Mouse (Mus musculus): ENCODE data around the gene Tfip11.

Tfip11 gene

DNA sequence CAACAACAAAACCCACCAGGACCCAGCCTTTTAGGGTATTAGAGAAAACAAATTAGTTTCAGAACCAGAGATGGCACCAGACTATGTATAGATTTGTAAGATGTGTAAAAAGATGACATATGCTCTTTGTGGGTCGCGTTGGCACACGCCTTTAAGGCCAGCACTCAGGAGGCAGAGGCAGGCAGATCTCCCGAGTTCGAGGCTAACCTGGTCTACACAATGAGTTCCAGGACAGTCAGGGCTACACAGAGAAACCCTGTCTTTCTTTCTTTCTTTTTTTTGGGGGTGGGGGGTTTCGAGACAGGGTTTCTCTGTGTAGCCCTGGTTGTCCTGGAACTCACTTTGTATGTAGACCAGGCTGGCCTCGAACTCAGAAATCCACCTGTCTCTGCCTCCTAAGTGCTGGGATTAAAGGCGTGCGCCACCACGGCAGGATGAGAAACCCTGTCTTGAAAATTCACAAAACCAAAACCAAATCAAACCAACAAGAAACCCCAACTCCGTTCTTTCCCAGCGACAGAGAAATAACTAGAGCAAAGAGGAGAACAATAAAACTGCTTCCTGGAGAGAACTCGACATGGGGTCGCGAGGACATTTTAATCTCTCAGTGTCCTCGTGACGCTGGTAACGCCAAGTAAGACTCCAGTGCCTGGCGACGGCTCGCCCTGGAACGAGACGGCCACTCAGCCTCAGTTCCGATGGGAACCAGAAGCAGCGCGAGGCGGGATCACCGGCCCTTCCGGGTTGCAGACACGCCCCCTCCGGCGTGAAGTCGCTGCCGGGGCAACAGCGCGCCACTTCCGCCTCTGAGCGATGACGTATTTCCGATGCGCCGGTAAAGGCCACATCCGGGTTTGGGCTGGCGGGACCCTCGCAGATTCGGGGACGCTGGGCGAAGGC lies at the start of gene Tfip11:
Gene Tfip11 (plus strand): TSS at position 813 of the 900 bp plus-strand sequence.
- DNase-seq = peak; percentile 94 to 96

DNA sequence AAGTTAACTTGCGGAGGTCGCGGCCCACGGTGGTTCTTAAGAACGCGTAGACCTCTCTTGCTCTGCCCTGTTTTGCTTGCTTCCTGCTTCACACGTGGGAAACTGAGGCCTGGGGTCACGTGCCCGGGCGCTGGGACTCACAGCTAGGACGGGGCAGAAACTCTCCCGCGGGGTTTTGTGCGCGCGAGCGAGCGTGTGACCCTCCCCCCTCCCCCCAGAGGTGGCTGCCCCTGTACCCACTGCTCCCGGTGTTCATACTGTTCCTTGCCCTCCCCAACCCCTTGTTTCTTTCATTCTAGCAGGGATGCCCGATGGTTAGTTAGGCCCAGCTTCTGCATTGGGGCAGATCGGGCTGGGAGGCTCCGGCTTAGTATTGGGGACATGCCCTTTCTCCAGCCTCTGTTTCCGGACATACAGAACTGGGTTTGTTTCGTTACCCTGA lies 49.2 kb upstream of the Tfip11 start:
- peak; percentile 49 to 59 for DNase-seq

DNA sequence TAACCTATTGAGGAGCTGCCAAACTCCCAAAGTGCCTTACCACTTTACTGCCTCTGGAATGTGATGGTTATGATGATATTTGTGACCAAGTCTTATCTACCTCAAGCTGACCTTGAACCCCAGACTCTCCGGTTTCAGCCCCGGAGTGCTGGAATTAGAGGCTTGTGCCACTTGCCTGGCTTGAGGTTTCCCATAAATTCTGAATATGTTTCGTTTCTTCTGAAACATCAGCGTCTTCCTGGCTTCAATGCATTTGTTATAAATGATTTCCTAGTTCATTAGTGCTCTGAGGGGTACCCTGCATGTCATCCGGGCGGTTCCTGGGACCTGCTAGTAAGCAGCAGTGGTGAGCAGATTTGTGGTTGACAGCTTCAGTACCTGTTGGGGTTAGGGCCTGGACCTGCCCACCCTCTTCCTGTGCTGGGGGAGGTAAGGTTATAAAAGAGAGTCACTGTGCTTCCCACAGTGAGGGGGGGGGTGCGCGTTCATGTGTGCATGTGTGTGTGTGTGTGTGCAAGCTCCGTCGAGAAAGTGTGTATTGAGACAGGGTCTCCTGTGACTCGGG lies 48.2 kb upstream of the Tfip11 start:
- no peak for DNase-seq

DNA sequence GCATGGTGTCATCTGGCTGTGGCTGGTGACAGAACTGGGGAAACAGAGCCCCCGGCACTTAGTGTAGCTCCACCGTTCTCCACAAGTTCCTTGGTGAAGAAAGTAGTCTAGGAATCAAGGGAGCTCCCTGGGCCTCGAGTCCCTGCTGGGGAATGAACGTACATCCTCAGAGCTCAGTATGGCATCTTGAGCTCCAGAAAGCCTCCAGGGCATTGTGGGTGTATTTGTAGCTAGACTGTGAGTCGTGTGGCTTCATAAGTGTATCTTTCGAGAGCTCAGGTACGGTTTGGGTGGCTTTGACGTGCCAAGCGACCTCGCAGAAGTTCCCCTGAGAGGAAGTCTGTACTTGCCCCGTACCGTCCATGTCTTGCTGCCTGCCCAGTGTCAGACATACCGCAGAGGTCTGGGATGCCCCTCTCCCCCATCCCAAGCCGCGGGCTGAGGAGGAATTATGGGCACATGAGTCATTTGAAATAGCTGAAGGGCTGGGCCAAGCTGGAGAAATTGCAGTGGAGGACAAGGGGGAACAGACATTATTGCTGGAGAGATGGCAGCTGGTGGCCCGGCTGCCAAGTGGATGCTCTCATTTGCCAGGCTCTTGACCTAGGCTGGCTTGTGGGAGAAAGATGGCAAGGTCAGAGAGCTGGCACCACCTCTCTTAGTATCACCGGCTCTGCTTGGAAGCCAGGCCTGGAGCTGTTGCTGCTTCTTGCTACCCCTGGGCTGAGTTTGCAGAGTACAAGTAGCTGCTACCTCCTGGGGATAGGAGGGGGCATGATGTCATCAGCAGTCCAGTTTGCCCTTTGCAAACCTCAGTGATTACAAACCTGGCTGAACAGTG lies 46.8 kb upstream of the Tfip11 start:
- DNase-seq = no peak

DNA sequence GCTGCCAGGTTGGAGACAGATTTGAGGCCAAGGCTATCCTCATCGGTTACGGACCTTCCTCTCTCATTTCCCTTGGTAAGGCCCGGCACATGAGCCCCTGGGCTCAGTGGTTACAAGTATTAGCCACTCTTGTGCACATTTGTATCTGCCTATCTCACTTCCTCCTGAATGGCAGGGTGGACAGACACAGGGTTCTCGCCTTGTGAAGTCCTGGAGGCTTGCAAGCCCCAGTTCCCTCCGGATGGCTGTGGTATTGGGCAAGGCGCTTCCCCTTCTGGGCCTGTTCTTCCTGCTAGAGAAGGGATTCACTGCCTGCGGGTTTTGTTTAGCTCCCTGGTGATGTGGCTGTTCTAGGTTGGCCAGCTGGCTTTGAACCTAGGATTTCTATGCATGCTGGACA lies 46.0 kb upstream of the Tfip11 start:
- no peak for DNase-seq

DNA sequence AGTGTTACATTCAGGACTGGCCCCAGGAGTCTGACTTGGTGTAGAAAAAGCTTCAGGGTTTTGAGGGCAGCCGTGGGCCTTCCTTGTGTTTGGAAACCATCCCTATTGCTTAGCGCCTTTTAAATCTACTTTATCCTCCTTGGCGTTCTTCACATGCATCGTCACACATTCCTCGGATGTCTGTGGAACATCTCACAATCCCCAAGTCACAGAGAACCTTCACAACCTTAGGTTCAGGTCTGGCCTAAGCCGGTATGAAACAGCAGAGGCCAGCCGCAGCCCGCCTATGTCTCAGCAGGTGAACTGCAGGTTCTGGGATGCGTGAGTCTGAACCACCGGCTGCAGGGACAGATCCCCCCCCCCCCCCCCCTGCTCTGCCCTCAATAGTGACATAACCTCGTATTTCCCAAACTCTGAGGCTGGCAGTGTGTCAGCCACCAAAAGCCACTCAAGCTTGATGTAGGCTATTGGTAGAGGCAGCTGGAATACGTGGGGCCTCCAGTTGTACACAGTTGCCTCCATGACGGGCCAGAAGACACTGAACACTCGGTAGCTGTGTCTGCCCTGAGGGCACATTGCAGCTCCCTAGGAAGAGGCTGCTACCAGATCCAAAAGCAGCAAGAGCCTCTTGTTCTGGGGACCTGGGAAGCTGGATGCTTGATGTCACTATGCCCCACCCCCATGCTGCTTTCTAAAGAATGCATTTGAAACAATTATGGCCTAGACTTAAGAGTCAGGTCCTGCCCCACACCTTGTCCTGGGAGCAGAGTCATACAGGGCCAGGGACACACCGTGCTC lies 45.1 kb upstream of the Tfip11 start:
- no peak for DNase-seq

DNA sequence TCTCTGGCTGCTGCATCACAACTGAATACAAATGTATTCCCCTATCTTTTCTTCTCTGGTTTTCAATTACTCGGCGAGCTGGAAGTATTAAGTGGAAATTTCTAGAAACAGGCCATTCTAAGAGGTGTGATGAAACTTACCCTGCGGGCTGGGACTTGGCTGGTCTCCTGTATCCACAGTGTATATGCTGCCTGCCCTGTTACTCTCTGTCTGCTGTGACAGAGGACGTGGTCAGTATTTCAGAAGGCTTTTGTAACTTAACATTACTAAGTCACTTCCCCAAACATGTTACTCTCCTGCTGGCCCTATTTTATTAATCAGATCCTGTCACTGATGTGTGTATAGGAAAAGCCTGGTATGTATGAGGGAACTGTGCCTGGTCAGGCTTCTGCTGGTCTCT lies 44.5 kb upstream of the Tfip11 start:
- no peak for DNase-seq

DNA sequence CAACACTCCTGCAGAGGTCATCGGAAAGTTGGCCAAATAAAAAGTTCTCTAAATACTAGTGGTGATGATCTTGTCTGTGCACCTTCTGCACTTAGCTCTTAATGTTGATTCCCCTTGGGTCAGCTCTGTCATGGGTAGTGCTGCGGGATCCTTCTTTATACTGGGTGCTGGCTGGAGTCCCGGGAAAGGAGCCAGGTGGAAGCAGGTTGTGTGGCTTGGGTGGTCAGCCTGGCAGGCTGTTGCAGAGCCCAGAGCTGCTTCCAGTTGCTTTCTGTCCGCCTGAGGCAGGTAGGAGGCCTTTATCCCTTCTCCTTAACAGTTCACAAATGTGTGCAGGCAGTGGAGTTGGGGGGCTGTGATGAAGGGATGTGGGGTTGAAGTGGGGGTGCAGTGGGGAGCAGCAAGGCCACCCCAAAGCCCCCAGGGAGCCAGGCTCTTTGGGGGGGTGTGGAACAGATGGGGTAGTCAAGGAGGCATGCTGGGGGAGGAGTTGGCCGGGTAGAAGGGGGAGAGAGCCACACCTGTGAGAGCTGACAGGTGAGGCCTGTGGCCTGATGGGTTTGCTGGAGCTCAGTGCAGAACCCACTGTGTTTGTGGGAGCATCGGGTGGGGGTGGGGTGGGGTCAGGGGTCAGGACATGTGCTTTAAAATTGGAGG lies 43.9 kb upstream of the Tfip11 start:
- no peak for DNase-seq

DNA sequence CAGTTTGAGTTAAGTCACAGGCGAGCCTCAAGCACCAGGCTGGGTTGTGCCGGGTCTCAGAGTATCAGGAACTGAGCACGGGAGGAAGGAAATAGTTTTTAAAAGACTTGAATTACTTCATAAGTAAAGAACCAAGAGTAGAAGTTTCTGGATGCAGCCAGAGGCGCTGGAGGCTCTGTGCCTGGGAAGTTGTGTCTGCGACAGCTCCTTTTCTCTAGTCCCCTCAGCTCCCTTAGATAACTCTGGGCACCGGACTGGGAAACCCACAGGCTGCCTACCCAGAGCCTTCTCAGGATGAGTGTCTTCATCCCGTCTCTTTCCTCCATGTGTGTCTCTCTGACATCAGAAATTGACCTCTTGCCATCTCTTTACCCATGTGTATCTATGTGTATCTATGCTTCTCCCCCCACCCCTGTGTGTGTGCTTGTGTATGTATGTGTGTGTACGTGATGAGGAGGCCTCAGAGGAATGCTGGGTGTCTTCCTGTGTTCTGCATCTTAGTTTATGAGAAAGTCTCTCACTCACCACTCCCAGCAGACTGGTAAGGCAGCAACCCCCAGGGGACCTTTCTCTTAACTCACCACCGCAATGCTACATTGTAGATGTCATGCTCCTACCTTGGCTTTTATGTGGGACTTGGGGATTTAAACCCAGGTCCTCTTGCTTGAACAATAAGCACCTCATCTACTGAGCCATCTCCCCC lies 43.2 kb upstream of the Tfip11 start:
- peak; percentile 54 to 63 for DNase-seq

DNA sequence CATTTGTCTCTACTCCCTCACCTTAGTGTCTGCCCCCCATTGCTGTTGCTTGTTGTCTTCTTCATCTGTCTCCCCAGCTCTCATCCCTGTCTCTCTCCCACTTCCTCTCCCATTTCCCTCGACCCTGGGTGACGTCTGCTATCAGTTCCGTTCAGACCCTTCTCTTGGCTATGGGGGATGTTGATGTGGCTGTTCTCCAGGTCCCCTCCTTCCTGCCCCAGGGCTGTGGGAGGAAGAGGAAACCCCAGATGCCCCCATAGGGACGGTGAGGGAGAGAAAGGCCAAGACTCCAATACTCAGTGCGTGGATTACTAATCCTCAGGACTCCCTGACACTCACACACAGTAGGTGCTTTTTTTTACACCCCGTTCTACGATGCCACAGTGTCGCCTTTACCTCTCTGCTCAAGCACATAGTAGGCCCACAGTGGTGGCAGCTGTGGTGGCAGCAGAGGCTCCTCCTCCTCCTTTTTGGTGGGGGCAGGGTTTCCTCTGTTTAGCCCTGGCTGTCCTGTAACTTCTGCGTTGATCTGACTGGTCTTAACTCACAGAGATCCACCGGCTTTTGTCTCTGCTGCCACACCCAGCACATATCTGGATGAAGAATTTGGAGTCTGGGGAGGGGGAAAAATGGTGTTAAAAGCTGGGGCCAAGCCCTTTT lies 42.5 kb upstream of the Tfip11 start:
- DNase-seq = no peak

DNA sequence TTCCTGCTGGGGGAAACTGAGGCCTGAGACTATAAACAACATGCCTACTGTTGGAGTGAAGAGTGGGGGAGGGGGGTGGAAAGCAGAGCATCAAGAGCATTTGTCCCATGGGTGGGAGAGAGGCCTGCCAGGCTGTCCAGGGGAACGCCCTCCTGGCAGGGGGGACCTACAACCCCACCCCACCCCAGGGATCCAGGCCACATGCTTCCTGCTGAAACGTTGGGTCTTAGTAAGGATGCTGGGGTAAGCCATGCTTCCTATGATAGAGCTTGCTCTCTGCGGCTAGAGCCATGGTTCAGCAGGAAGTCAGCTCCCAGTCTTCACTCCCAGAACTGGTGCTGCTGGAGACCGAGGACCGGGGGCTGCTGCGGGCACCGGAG lies 42.0 kb upstream of the Tfip11 start:
- DNase-seq = no peak

DNA sequence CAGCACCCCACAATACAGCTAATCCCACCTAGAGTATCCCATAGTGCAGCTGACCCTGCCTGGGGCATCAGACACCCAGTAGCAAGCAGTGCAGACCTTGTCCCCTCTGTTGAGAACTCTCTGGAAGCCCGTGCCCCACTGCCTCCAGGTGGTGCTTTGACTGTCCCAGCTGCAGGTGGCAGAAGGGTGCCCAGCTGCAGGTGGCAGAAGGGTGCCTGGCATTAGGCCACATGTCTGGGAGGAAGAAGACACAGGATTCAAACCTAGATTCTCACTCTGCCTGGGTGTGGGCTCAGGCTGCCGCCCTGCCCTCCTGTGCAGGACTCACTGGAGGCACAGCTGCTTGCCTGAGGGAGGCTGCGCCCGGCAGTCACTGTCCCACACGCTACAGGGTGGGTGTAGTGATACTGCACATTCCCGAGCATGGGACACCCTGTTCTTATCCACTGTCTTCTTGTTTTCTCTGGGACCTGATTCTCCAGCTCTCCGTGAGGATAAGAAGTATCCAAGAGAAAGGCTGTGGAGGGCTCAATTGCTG lies 40.5 kb upstream of the Tfip11 start:
- DNase-seq = no peak

DNA sequence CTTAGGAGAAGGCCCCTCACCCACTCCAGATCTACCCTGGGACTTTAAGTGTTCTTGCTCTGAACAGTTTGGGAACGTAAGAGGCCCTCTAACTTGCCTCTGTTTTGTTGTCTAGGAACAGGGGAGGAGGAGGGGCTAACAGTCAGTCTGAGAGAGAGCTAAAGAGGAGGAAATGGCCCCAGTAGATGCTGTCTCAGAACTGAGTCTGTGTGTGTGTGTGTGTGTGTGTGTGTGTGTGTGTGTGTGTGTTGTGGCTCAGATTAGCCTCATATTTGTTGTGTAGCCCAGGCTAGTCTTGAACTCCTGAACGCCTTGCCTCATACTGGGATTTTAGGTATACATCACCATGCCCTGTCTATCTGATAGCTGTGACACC lies 39.6 kb upstream of the Tfip11 start:
- peak in 1 of 2 experiments; percentile 63 for DNase-seq

DNA sequence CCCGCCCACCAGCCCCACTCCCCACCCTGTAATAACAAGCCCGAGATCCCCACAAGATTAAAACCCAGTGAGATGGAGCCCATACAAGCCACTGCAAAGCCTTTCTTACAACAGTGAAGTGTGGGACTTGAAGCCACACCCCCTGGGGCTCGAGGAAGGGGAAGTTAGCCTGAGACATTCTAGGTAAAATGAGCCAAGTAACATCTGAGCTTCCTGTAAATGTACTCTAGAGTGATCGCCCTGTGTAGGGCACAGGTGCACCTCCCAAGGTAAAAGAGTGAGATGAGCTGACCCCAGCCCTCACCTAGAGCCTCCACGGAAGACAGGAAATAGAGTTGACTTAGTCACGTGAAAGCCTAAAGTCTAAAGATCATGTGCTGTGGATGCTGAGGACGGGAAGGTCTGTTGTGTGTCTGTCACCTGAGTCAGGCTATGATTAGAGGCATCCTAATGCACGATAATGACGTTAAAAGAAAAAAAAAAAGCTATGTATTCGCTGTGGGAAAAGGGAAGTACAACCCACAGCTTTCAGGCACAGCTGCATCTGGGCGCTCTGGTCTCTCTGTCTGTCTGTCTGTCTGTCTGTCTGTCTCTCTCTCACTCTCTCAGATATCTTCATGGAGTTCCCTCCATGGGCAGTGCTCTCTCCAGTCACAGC lies 39.0 kb upstream of the Tfip11 start:
- peak; percentile 84 to 87 for DNase-seq

DNA sequence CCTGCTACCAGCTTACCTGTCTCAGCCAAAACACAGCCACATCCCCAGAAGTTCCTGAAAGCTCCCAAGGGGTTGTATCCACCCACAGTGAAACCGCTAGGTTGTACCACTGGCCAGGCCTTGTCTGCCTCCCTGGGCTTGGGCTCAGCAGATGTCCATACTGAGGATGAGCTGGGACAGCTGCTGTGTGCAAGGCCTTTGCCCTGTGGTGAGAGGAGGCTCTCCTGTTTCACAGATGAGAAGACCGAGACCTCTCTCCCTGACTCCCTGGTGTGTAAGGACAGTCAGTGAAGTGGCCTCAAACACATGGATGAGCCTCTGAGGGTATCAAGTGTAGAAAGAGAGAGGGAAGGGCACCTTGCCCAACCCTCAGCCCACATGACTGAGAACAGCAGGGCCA lies 38.5 kb upstream of the Tfip11 start:
- DNase-seq = no peak

DNA sequence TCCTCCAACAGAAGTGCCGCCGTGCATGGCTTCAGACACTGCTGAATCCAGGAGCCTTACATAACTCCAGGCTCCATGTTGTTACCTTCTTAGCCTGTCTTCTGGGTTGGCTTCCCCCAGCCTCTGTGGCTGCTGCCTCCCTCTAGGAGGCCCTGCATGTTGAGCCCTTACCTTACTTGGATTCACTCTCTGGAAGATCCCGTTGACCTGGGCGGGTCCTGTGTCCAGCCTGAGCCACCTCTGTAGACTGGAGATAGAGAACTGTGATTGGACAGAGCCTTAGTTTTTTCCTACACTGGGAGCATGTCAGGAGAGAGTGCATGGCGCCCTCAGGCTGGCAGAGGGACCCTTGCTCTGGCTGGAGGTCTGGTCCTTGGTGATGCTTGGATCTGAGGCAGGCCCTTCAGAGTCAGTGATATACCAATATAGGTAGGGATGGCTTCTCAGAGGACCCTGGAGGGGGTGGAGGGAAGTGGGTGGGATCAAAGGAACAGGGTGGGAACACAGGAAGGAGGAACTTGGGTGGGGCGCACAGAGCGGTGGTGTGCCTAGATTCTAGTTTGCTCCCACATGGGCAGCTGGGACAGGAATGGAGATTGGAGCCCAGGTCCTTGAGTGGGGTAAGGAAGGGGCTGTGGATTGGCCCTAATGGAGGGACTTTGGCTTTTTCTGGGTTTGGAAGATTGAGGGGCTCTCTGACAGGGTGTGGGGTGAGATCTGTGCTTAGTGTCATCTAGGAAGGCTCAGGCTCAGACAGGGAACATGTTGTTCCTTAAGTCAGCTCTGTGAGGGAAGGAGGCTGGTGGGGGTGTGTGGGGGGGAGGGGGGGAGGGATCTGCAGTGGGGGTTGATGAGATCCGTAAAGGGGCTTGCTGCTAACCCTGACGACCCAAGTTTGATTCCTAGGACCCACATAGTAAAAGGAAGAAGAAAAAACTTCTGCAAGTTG lies 37.7 kb upstream of the Tfip11 start:
- no peak for DNase-seq

DNA sequence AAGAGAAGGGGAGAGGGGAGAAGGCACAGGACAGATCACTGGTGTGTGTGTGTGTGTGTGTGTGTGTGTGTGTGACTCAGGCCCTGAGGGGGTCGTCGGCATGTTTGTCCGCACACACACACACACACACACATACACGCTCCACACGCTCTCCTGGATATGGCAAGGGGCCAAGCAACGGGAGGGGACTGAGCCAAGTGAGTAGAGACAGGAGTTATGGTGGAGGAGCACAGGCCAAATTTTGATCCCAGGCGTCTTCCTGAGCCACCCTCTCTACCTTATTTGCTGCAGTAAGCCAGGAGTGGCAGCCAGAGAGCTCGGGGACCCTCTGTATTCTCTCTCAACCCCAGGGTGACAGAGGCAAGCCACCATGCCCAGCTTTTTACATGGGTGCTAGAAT lies 36.9 kb upstream of the Tfip11 start:
- DNase-seq = no peak

DNA sequence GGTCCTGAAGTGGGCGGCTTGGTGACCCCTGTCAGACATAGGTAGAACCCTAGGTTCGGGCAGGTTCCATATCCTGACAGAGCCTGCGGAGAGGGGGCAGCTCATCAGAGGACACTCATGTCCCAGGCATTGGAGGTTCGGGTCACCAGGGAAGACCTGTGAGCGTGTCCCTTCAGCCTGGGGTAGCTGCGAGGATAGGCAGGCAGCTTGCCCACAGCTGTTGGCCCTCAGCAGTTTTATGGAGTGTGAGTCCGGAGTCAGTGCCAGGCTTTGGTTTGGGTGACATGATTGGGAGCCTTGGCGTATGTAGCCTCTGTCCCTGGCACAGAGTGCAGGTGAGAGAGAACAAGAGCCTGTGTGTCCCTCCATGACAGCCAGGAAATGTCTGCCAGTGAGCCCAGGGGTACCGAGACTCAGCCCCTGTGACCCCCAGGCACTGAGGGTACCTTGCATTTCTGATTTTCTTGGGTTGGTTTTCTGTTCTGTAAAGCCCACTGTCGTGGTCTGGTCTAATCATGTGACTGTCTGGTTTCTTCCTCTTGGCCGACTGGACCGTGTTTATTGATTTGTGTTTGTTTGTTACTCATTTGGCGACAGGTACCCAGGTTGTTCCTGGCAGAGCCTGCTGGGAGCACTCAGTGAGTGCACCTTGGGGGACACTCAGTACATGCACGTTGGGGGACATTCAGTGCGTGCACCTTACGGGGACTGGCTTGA lies 36.2 kb upstream of the Tfip11 start:
- no peak for DNase-seq

Data from B cell, adult 2 months (primary cell).